Mouse (Mus musculus) E14TG2a.4 (cell line): ENCODE measurements around the gene Nrde2.

ENCODE experiments used
- H3K27me3 ChIP-seq: 2 replicates; pipeline ENCODE4 v1.6.1; 2014; ENCODE audit warnings: low read length, control low read depth; ENCODE audit not compliant: insufficient read depth
- H3K36me3 ChIP-seq: 2 replicates; pipeline ENCODE4 v1.6.1; 2014; ENCODE audit warnings: low read length, control low read depth; ENCODE audit not compliant: insufficient read depth
- H3K4me1 ChIP-seq: replicated peaks from 2 replicates; pipeline ENCODE4 v1.6.1; 2014; ENCODE audit warnings: low read depth, low read length, control low read depth
- H3K4me3 ChIP-seq: replicated peaks from 2 replicates; pipeline ENCODE4 v1.5.1; 2014; ENCODE audit warnings: mild to moderate bottlenecking, low read length
- H3K9me3 ChIP-seq: 2 replicates; pipeline ENCODE4 v1.6.1; 2014; ENCODE audit warnings: low read length, control low read depth
- CTCF ChIP-seq: conservative IDR thresholded peaks from 2 replicates; pipeline ENCODE4 v1.5.1; 2014; ENCODE audit warnings: low read length
- NANOG ChIP-seq: IDR thresholded peaks from 2 replicates; pipeline ENCODE4 v1.6.1; 2014; ENCODE audit warnings: borderline replicate concordance, low read length, mixed read lengths
- POU5F1 ChIP-seq: IDR thresholded peaks from 2 replicates; pipeline ENCODE4 v1.6.1; 2014; ENCODE audit warnings: low read length, borderline replicate concordance

Gene Nrde2

GRCm38 (mm10) chr12:100199891-100200644 lies 40.6 kb upstream of the Nrde2 start:
- no peak for TF ChIP-seq POU5F1
- no peak for TF ChIP-seq NANOG
- no peak for TF ChIP-seq CTCF
- Histone ChIP-seq H3K36me3 (peaks cover 30% of the 10 kb centered on the region), H3K4me3 (peak overlapping the region; percentile 96), H3K27me3 (no peaks in the 10 kb centered on the region), H3K9me3 (no peaks in the 10 kb centered on the region), H3K4me1 (peaks cover 48% of the 10 kb centered on the region)

- H3K9me3 ChIP-seq: no peaks in the 10 kb centered on the region
- peak within 1 kb of the TSS; percentile 96 for H3K4me3 ChIP-seq
- TF ChIP-seq POU5F1 (no peak), NANOG (no peak), CTCF (no peak)
- peaks cover 46% of the 10 kb centered on the region for H3K4me1 ChIP-seq
- H3K27me3 ChIP-seq: no peaks in the 10 kb centered on the region
- H3K36me3 ChIP-seq: peaks cover 20% of the 10 kb centered on the region
Observed at GRCm38 (mm10) chr12:100198967-100199660, 39.7 kb upstream of the Nrde2 start, which contains the start of gene Calm1. Gene Calm1 (plus strand): TSS chr12:100199435.

GRCm38 (mm10) chr12:100196786-100197185 lies 37.3 kb upstream of the Nrde2 start:
- Histone ChIP-seq H3K4me1 (peaks cover 47% of the 10 kb centered on the region), H3K27me3 (no peaks in the 10 kb centered on the region), H3K36me3 (no peaks in the 10 kb centered on the region), H3K9me3 (no peaks in the 10 kb centered on the region), H3K4me3 (no peak overlapping the region)
- TF ChIP-seq POU5F1 (no peak), CTCF (no peak), NANOG (no peak)

GRCm38 (mm10) chr12:100194181-100194580 lies 34.7 kb upstream of the Nrde2 start:
- TF ChIP-seq NANOG: no peak
- TF ChIP-seq CTCF: no peak
- no peak for TF ChIP-seq POU5F1
- H3K27me3 ChIP-seq: no peaks in the 10 kb centered on the region
- H3K9me3 ChIP-seq: no peaks in the 10 kb centered on the region
- H3K36me3 ChIP-seq: no peaks in the 10 kb centered on the region
- no peak overlapping the region for H3K4me3 ChIP-seq
- H3K4me1 ChIP-seq: peaks cover 46% of the 10 kb centered on the region

- no peaks in the 10 kb centered on the region for H3K9me3 ChIP-seq
- H3K4me3 ChIP-seq: no peak overlapping the region
- H3K4me1 ChIP-seq: peaks cover 61% of the 10 kb centered on the region
- TF ChIP-seq CTCF (no peak), NANOG (no peak), POU5F1 (no peak)
- no peaks in the 10 kb centered on the region for H3K27me3 ChIP-seq
- no peaks in the 10 kb centered on the region for H3K36me3 ChIP-seq
Observed at GRCm38 (mm10) chr12:100190802-100191201, 31.3 kb upstream of the Nrde2 start.

GRCm38 (mm10) chr12:100187756-100188430 lies 28.4 kb upstream of the Nrde2 start:
- Histone ChIP-seq H3K4me1 (peaks cover 63% of the 10 kb centered on the region), H3K4me3 (peak overlapping the region; percentile 90), H3K9me3 (no peaks in the 10 kb centered on the region), H3K27me3 (no peaks in the 10 kb centered on the region), H3K36me3 (no peaks in the 10 kb centered on the region)
- TF ChIP-seq NANOG (no peak), CTCF (no peak), POU5F1 (no peak)

GRCm38 (mm10) chr12:100187013-100187755 lies 27.7 kb upstream of the Nrde2 start:
- no peaks in the 10 kb centered on the region for H3K9me3 ChIP-seq
- no peaks in the 10 kb centered on the region for H3K27me3 ChIP-seq
- peaks cover 58% of the 10 kb centered on the region for H3K4me1 ChIP-seq
- H3K36me3 ChIP-seq: no peaks in the 10 kb centered on the region
- TF ChIP-seq CTCF (no peak), NANOG (no peak), POU5F1 (no peak)
- peak overlapping the region; percentile 90 for H3K4me3 ChIP-seq
